Mouse (Mus musculus): ENCODE results near the gene Nf2. TPM values are rescaled to one million over a fixed set of nuclear protein-coding genes. Genes with fewer than 3 reads are reported as not detected.

The Nf2 gene
- total and polyA plus RNA-seq, 3 experiments = 45.2 to 103 (median 50.7) TPM

GRCm38 (mm10) chr11:4894848-4895816 is 45.8 kb upstream of the Nf2 start, which contains the start of gene Thoc5 (continued):
- TF ChIP-seq POLR2AphosphoS2 (IDR thresholded peaks at IDR 0.05; ENCODE audit: low read depth, low read length) = peak; percentile 96

GRCm38 (mm10) chr11:4886987-4887386 is 37.7 kb upstream of the Nf2 start:
- H3K4me1 ChIP-seq (ENCODE audit: control insufficient read depth in 1 of 2, insufficient read depth in 2 of 2) = peaks cover 7 to 31% of the 10 kb centered on the region in 2 experiments
- H3K36me3 ChIP-seq (replicated peaks in 1 of 2; ENCODE audit: control insufficient read depth in 1 of 2, insufficient read depth in 1 of 2, low read length in 1 of 2) = peaks cover 53 to 81% of the 10 kb centered on the region in 2 experiments
- H3K27me3 ChIP-seq (replicated peaks) = no peaks in the 10 kb centered on the region
- H3K27ac ChIP-seq (ENCODE audit: insufficient read depth, low read depth) = no peak overlapping the region
- H3K9me3 ChIP-seq (replicated peaks; ENCODE audit: low read length) = no peaks in the 10 kb centered on the region
- peaks cover 3% of the 10 kb centered on the region; the same call in 1 of the 2 replicates for H3K79me2 ChIP-seq (replicated peaks; ENCODE audit: control insufficient read depth, extremely low read depth, insufficient read depth, poor library complexity, severe bottlenecking)
- H3K4me3 ChIP-seq (replicated peaks in 1 of 3; ENCODE audit: low read depth in 2 of 3, low read length in 2 of 3, poor library complexity in 1 of 3) = no peak overlapping the region
- TF ChIP-seq MXI1 (IDR thresholded peaks at IDR 0.05; ENCODE audit: low read depth, low read length) (no peak), RAD21 (IDR thresholded peaks at IDR 0.05; ENCODE audit: low read depth, low read length) (no peak), SMC3 (IDR thresholded peaks at IDR 0.05; ENCODE audit: low read depth, low read length) (no peak), ZC3H11A (IDR thresholded peaks at IDR 0.05; ENCODE audit: low read depth, low read length) (no peak), CHD1 (IDR thresholded peaks at IDR 0.05; ENCODE audit: low read depth, low read length) (no peak), UBTF (IDR thresholded peaks at IDR 0.05; ENCODE audit: low read depth, low read length) (no peak), MAX (IDR thresholded peaks at IDR 0.05; ENCODE audit: low read length) (no peak), USF2 (conservative IDR thresholded peaks at IDR 0.05; ENCODE audit: low read depth, low read length) (no peak), NELFE (IDR thresholded peaks at IDR 0.05; ENCODE audit: low read depth, low read length) (no peak), IRF4 (IDR thresholded peaks at IDR 0.05; ENCODE audit: low read depth, low read length) (no peak), MYC (IDR thresholded peaks at IDR 0.05; ENCODE audit: low read depth, low read length) (no peak), MAZ (IDR thresholded peaks at IDR 0.05; ENCODE audit: low read depth, low read length) (no peak), ETS1 (conservative IDR thresholded peaks at IDR 0.05; ENCODE audit: low read depth, low read length) (no peak), ZMIZ1 (IDR thresholded peaks at IDR 0.05; ENCODE audit: low read depth, low read length) (no peak), MAFK (IDR thresholded peaks at IDR 0.05; ENCODE audit: insufficient replicate concordance, low read length) (no peak), RCOR1 (conservative IDR thresholded peaks at IDR 0.05; ENCODE audit: low read depth, low read length) (no peak), NRF1 (IDR thresholded peaks at IDR 0.05; ENCODE audit: low read depth, low read length) (no peak), TBP (conservative IDR thresholded peaks at IDR 0.05; ENCODE audit: low read depth, low read length) (no peak), EP300 (IDR thresholded peaks at IDR 0.05; ENCODE audit: low read length) (no peak)
- dilution Hi-C loops (cut with MboI; ENCODE audit: extremely low pct_ligation_motif_present, extremely low pct_unique_long_range_greater_than_20kb, low sequenced_read_pairs) = no loop called here
- no peak overlapping the region for H3K9ac ChIP-seq (ENCODE audit: insufficient read depth, low read depth)
- H3K4me2 ChIP-seq (ENCODE audit: insufficient read depth, low read depth, poor library complexity, severe bottlenecking) = no peak overlapping the region
- DNase-seq (ENCODE audit: extremely low read depth) = no peak
- in situ Hi-C loops (cut with MboI; ENCODE audit: low pct_ligation_motif_present, low pct_unique_long_range_greater_than_20kb, low sequenced_read_pairs) = no loop called here

All from CH12.LX (cell line).